Mouse (Mus musculus) megakaryocyte, embryonic 14.5 days (primary cell): Measurements from ENCODE around the gene Slc12a5. TPM values are rescaled to one million over a fixed set of nuclear protein-coding genes. Genes with fewer than 3 reads are reported as not detected.

Experiments used
- H3K27me3 ChIP-seq: replicated peaks from 2 replicates; pipeline ENCODE3; 2012; ENCODE audit warnings: inconsistent platforms
- H3K36me3 ChIP-seq: replicated peaks from 2 replicates; pipeline ENCODE3; 2012; ENCODE audit warnings: low read length, inconsistent platforms, mixed read lengths
- H3K4me1 ChIP-seq: 2 replicates; pipeline ENCODE4 v1.6.1; 2012; ENCODE audit warnings: inconsistent platforms
- H3K4me3 ChIP-seq: replicated peaks from 2 replicates; pipeline ENCODE3; 2012; ENCODE audit warnings: moderate library complexity, mild to moderate bottlenecking, inconsistent platforms
- H3K9me3 ChIP-seq: 2 replicates; pipeline ENCODE4 v1.6.1; 2012; ENCODE audit warnings: inconsistent platforms
- FLI1 ChIP-seq: IDR thresholded peaks from 2 replicates; pipeline ENCODE4 v1.6.1; 2012; ENCODE audit warnings: low read length, inconsistent platforms, mixed read lengths
- GATA1 ChIP-seq: IDR thresholded peaks from 3 replicates; pipeline ENCODE4 v1.6.1; 2012; ENCODE audit warnings: mixed read lengths, low read length, inconsistent platforms, borderline replicate concordance
- polyA plus RNA-seq: library from polyadenylated mRNA; stranded (reverse); fragments of >175 nt; gene quantifications from 2 replicates; pipeline ENCODE4 v1.2.3, GENCODE M21; 2012; ENCODE audit warnings: low replicate concordance; ENCODE audit not compliant: insufficient read depth

Slc12a5 gene
- polyA plus RNA-seq, 1 experiment, result 0.47 TPM

- H3K9me3 ChIP-seq, result no peaks in the 10 kb centered on the region
- H3K4me1 ChIP-seq, result peaks cover 14% of the 10 kb centered on the region
- no peak overlapping the region for H3K4me3 ChIP-seq
- H3K27me3 ChIP-seq, result peaks cover 40% of the 10 kb centered on the region
- H3K36me3 ChIP-seq, result peaks cover 22% of the 10 kb centered on the region
- TF ChIP-seq GATA1 (no peak), FLI1 (no peak)
Observed at GRCm38 (mm10) chr2:164923291-164923690, 37.3 kb upstream of the Slc12a5 start.

GRCm38 (mm10) chr2:164924100-164924857 lies 36.3 kb upstream of the Slc12a5 start:
- no peaks in the 10 kb centered on the region for H3K9me3 ChIP-seq
- H3K27me3 ChIP-seq, result peaks cover 47% of the 10 kb centered on the region
- H3K36me3 ChIP-seq, result peaks cover 17% of the 10 kb centered on the region
- no peak overlapping the region for H3K4me3 ChIP-seq
- H3K4me1 ChIP-seq, result peaks cover 23% of the 10 kb centered on the region
- TF ChIP-seq FLI1, result no peak
- no peak for TF ChIP-seq GATA1

DNA sequence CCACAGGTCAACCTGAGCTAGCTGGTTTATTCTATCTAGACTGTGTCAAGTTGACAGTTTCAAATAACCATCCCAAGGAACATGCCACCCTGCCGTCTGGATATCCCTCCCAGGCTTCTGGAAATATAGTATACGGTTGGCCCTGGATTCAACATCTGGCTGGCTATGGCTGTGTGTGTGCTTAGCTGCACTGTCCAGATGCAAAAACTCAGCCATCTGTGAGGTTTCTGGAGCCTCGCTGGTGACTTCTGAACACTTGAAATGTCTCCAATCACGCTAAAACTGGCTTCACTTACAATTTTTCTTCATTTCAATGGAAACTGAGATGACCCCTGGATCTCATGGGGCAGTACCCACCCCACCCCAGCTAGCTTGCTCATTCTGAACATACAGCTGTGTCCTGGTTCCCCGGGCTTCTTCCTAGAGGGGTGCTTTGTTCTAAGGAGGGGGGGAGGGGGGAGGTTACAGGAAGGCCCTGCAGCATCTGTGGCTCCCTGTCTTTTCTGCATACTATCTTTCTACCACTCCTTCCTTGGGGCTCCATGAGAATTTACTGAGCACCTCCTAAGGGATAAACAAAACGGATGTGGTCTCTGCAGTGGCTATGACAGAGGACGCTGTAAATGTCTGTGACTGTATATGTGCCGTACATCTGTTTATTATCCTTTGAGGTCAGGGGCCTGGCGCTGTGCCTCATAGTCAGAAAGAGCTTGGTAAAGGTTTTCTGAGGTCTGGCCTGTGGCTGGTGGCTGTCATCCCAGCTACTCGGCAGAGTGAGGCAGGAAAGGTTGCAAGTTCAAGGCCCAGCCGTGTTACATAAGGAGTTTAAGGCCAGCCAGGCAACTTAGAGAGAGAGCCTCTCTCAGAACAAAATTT lies 29.7 kb upstream of the Slc12a5 start:
- H3K4me1 ChIP-seq, result peaks cover 56% of the 10 kb centered on the region

GRCm38 (mm10) chr2:164933534-164933933 lies 27.1 kb upstream of the Slc12a5 start:
- Histone ChIP-seq H3K27me3 (peaks cover 90% of the 10 kb centered on the region), H3K36me3 (no peaks in the 10 kb centered on the region), H3K9me3 (no peaks in the 10 kb centered on the region), H3K4me1 (peaks cover 52% of the 10 kb centered on the region), H3K4me3 (no peak overlapping the region)
- TF ChIP-seq FLI1 (no peak), GATA1 (no peak)

More for the DNA sequence above, 29.7 kb upstream of the Slc12a5 start:
- Histone ChIP-seq H3K36me3 (no peaks in the 10 kb centered on the region), H3K9me3 (no peaks in the 10 kb centered on the region), H3K27me3 (peaks cover 88% of the 10 kb centered on the region), H3K4me3 (no peak overlapping the region)
- TF ChIP-seq GATA1 (no peak), FLI1 (no peak)

DNA sequence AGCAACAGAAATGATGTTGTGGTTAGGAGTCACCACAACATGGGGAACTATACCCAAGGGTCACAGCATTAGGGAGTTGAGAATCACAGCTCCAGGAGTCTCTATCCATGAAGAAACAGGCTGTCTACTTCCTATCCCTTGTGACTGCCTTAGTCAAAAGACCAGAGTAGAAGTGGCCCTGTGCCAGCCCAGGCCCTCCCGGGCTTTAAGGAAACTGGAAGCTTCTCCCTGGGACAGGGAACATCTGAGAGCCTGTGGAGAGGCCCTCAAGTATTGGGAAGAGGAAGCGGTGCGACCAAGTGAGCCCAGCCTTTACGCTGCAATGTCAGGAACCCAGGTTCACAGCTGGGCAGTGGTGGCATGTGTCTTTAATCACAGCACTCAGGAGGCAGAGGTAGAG lies 24.6 kb upstream of the Slc12a5 start:
- Histone ChIP-seq H3K4me1 (peaks cover 53% of the 10 kb centered on the region), H3K27me3 (peaks cover 96% of the 10 kb centered on the region)

GRCm38 (mm10) chr2:164938146-164939091 lies 22.2 kb upstream of the Slc12a5 start:
- H3K4me3 ChIP-seq, result peak overlapping the region; percentile 82
- H3K9me3 ChIP-seq, result no peaks in the 10 kb centered on the region
- peaks cover 59% of the 10 kb centered on the region for H3K4me1 ChIP-seq
- no peaks in the 10 kb centered on the region for H3K36me3 ChIP-seq
- no peak for TF ChIP-seq GATA1
- no peak for TF ChIP-seq FLI1
- H3K27me3 ChIP-seq, result peaks cover 93% of the 10 kb centered on the region

More for the DNA sequence above, 24.6 kb upstream of the Slc12a5 start:
- Histone ChIP-seq H3K4me3 (no peak overlapping the region), H3K9me3 (no peaks in the 10 kb centered on the region), H3K36me3 (no peaks in the 10 kb centered on the region)
- TF ChIP-seq FLI1 (no peak), GATA1 (no peak)

- Histone ChIP-seq H3K9me3 (no peaks in the 10 kb centered on the region), H3K36me3 (no peaks in the 10 kb centered on the region), H3K4me1 (peaks cover 61% of the 10 kb centered on the region), H3K27me3 (peaks cover 93% of the 10 kb centered on the region), H3K4me3 (peak overlapping the region; percentile 82)
- TF ChIP-seq FLI1 (no peak), GATA1 (no peak)
Observed at GRCm38 (mm10) chr2:164939106-164939505, 21.5 kb upstream of the Slc12a5 start.

DNA sequence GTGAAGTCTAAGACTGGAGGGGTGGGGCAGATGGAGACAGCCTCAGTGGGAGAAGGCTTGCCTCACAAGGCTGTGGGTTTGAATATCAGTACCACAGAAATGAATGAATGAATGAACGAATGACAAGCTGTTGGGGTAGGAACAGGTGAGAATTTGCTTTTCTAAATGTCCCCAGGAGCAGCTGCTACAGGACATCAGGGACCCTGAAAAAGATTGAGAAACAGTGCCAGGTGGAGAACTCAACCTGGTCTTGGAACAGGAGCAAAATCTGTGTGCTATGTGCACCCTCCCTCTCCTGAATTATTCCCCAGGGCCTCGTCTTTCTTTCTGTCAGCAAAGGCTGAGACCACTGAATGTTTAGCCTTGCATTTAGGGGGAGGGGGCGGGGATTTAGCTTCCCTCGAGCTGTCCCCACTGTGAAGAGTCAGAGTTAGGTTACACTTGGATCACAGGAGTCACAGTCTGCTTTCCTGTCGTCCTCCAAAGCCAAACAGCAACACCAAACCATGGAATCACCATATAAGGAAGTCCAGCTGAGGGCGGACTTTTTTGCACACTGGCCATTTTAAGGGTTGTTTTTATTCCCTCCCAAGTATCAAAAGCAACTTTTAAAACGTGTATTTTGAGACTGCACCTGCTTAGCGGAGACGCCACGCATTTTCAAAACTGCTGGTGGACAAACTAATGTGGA lies 20.3 kb upstream of the Slc12a5 start, which contains the start of gene Mmp9:
Gene Mmp9 (plus strand): TSS at position 641 of the 691 bp plus-strand sequence.
- peaks cover 93% of the 10 kb centered on the region for H3K27me3 ChIP-seq

DNA sequence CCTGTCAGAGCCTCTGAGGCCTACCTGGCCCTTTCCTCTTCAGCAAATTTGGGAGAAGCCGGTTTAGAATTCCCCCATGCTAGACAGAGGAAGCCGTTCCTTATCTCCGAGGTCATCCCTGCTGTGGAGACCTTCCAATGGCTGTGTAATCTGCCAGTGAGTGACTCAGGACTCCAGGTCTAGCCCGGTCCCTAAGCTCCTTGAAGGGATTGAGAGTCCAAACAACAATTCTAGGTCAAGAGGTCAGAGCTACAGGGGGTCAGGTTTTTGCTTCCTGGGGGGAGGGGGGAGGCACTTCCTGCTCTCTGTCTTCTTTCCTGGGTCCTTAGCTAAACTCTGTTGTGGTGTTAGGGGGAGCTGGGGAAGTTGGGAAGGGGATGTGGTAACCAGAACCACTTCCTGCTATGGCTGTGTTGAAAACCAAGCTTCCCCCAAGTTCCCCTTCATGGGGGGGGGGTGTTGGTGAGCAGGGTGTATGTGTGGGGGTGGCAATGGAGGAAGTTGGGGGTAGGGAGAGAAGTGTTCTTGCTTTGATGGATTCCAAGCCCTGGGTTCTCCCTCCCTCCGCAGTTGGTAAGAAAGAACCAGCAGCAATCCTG lies 17.8 kb upstream of the Slc12a5 start:
- peak; percentile 18; the same call in 1 of the 2 replicates for TF ChIP-seq FLI1
- no peak for TF ChIP-seq GATA1
- peaks cover 93% of the 10 kb centered on the region for H3K27me3 ChIP-seq
- 0 out of 2 replicates have a peak, but pooled peaks cover 2% of the 10 kb centered on the region for H3K9me3 ChIP-seq
- H3K4me3 ChIP-seq, result peak overlapping the region; percentile 23
- peaks cover 72% of the 10 kb centered on the region for H3K4me1 ChIP-seq
- H3K36me3 ChIP-seq, result no peaks in the 10 kb centered on the region

More for the DNA sequence above, 20.3 kb upstream of the Slc12a5 start, which contains the start of gene Mmp9:
- TF ChIP-seq FLI1, result no peak
- TF ChIP-seq GATA1, result no peak
- Histone ChIP-seq H3K9me3 (no peaks in the 10 kb centered on the region), H3K4me1 (peaks cover 61% of the 10 kb centered on the region), H3K4me3 (peak within 1 kb of the TSS; percentile 7), H3K36me3 (no peaks in the 10 kb centered on the region)
